Mouse (Mus musculus): ENCODE measurements around the gene Kif13a. TPM values are rescaled to one million over a fixed set of nuclear protein-coding genes. Genes with fewer than 3 reads are reported as not detected.

Kif13a gene
- polyA plus RNA-seq, 1 experiment, result 0.01 TPM

- TF ChIP-seq GATA1 (IDR thresholded peaks at IDR 0.05; ENCODE audit: low read length), result no peak
- TF ChIP-seq TAL1 (IDR thresholded peaks at IDR 0.05; ENCODE audit: low read length), result no peak
- Histone ChIP-seq H3K36me3 (ENCODE audit: control insufficient read depth) (no peaks in the 10 kb centered on the region), H3K4me1 (ENCODE audit: control insufficient read depth) (no peaks in the 10 kb centered on the region), H3K9me3 (ENCODE audit: control insufficient read depth, low read length) (peaks cover 2% of the 10 kb centered on the region; the same call in 1 of the 2 replicates), H3K27me3 (ENCODE audit: control insufficient read depth) (no peaks in the 10 kb centered on the region), H3K4me3 (replicated peaks) (no peak overlapping the region)
Measured at GRCm38 (mm10) chr13:46898837-46899236, 30.8 kb downstream of the Kif13a start.

GRCm38 (mm10) chr13:46898411-46898810, 31.3 kb downstream of the Kif13a start:
- H3K27me3 ChIP-seq (ENCODE audit: control insufficient read depth), result no peaks in the 10 kb centered on the region
- TF ChIP-seq TAL1 (IDR thresholded peaks at IDR 0.05; ENCODE audit: low read length) (no peak), GATA1 (IDR thresholded peaks at IDR 0.05; ENCODE audit: low read length) (no peak)
- H3K36me3 ChIP-seq (ENCODE audit: control insufficient read depth), result no peaks in the 10 kb centered on the region
- H3K4me1 ChIP-seq (ENCODE audit: control insufficient read depth), result no peaks in the 10 kb centered on the region
- H3K9me3 ChIP-seq (ENCODE audit: control insufficient read depth, low read length), result peaks cover 2% of the 10 kb centered on the region; the same call in 1 of the 2 replicates
- H3K4me3 ChIP-seq (replicated peaks), result no peak overlapping the region

- H3K4me3 ChIP-seq (replicated peaks), result no peak overlapping the region
- TF ChIP-seq TAL1 (IDR thresholded peaks at IDR 0.05; ENCODE audit: low read length) (no peak), GATA1 (IDR thresholded peaks at IDR 0.05; ENCODE audit: low read length) (no peak)
- H3K9me3 ChIP-seq (ENCODE audit: control insufficient read depth, low read length), result no peaks in the 10 kb centered on the region
- H3K36me3 ChIP-seq (ENCODE audit: control insufficient read depth), result no peaks in the 10 kb centered on the region
- H3K27me3 ChIP-seq (ENCODE audit: control insufficient read depth), result no peaks in the 10 kb centered on the region
- no peaks in the 10 kb centered on the region for H3K4me1 ChIP-seq (ENCODE audit: control insufficient read depth)
Measured at GRCm38 (mm10) chr13:46892380-46892779, 37.3 kb downstream of the Kif13a start.

GRCm38 (mm10) chr13:46888150-46888683, 41.5 kb downstream of the Kif13a start:
- H3K36me3 ChIP-seq (ENCODE audit: control insufficient read depth), result no peaks in the 10 kb centered on the region
- no peak overlapping the region for H3K4me3 ChIP-seq (replicated peaks)
- H3K27me3 ChIP-seq (ENCODE audit: control insufficient read depth), result no peaks in the 10 kb centered on the region
- peaks cover 2% of the 10 kb centered on the region for H3K4me1 ChIP-seq (ENCODE audit: control insufficient read depth)
- TF ChIP-seq GATA1 (IDR thresholded peaks at IDR 0.05; ENCODE audit: low read length), result no peak
- TF ChIP-seq TAL1 (IDR thresholded peaks at IDR 0.05; ENCODE audit: low read length), result no peak
- H3K9me3 ChIP-seq (ENCODE audit: control insufficient read depth, low read length), result no peaks in the 10 kb centered on the region

GRCm38 (mm10) chr13:46886497-46887261, 43.0 kb downstream of the Kif13a start:
- Histone ChIP-seq H3K4me3 (replicated peaks) (no peak overlapping the region), H3K36me3 (ENCODE audit: control insufficient read depth) (no peaks in the 10 kb centered on the region), H3K4me1 (ENCODE audit: control insufficient read depth) (peaks cover 2% of the 10 kb centered on the region), H3K9me3 (ENCODE audit: control insufficient read depth, low read length) (no peaks in the 10 kb centered on the region), H3K27me3 (ENCODE audit: control insufficient read depth) (no peaks in the 10 kb centered on the region)
- TF ChIP-seq GATA1 (IDR thresholded peaks at IDR 0.05; ENCODE audit: low read length) (no peak), TAL1 (IDR thresholded peaks at IDR 0.05; ENCODE audit: low read length) (no peak)

GRCm38 (mm10) chr13:46885759-46886060, 44.0 kb downstream of the Kif13a start:
- H3K27me3 ChIP-seq (ENCODE audit: control insufficient read depth), result no peaks in the 10 kb centered on the region
- TF ChIP-seq GATA1 (IDR thresholded peaks at IDR 0.05; ENCODE audit: low read length), result no peak
- TF ChIP-seq TAL1 (IDR thresholded peaks at IDR 0.05; ENCODE audit: low read length), result no peak
- H3K4me3 ChIP-seq (replicated peaks), result no peak overlapping the region

GRCm38 (mm10) chr13:46884898-46885758, 44.5 kb downstream of the Kif13a start:
- no peaks in the 10 kb centered on the region for H3K36me3 ChIP-seq (ENCODE audit: control insufficient read depth)
- no peaks in the 10 kb centered on the region for H3K9me3 ChIP-seq (ENCODE audit: control insufficient read depth, low read length)
- no peak overlapping the region for H3K4me3 ChIP-seq (replicated peaks)
- TF ChIP-seq GATA1 (IDR thresholded peaks at IDR 0.05; ENCODE audit: low read length), result no peak
- no peak for TF ChIP-seq TAL1 (IDR thresholded peaks at IDR 0.05; ENCODE audit: low read length)
- no peaks in the 10 kb centered on the region for H3K27me3 ChIP-seq (ENCODE audit: control insufficient read depth)
- H3K4me1 ChIP-seq (ENCODE audit: control insufficient read depth), result peaks cover 2% of the 10 kb centered on the region

More at GRCm38 (mm10) chr13:46885759-46886060, 44.0 kb downstream of the Kif13a start:
- Histone ChIP-seq H3K4me1 (ENCODE audit: control insufficient read depth) (peaks cover 2% of the 10 kb centered on the region), H3K36me3 (ENCODE audit: control insufficient read depth) (no peaks in the 10 kb centered on the region), H3K9me3 (ENCODE audit: control insufficient read depth, low read length) (no peaks in the 10 kb centered on the region)

- TF ChIP-seq TAL1 (IDR thresholded peaks at IDR 0.05; ENCODE audit: low read length) (no peak), GATA1 (IDR thresholded peaks at IDR 0.05; ENCODE audit: low read length) (no peak)
- Histone ChIP-seq H3K27me3 (ENCODE audit: control insufficient read depth) (no peaks in the 10 kb centered on the region), H3K36me3 (ENCODE audit: control insufficient read depth) (no peaks in the 10 kb centered on the region), H3K4me1 (ENCODE audit: control insufficient read depth) (peaks cover 2% of the 10 kb centered on the region), H3K4me3 (replicated peaks) (no peak overlapping the region), H3K9me3 (ENCODE audit: control insufficient read depth, low read length) (no peaks in the 10 kb centered on the region)
Measured at GRCm38 (mm10) chr13:46883976-46884375, 45.7 kb downstream of the Kif13a start.

GRCm38 (mm10) chr13:46883381-46883780, 46.3 kb downstream of the Kif13a start:
- Histone ChIP-seq H3K4me1 (ENCODE audit: control insufficient read depth) (peaks cover 2% of the 10 kb centered on the region), H3K36me3 (ENCODE audit: control insufficient read depth) (no peaks in the 10 kb centered on the region), H3K9me3 (ENCODE audit: control insufficient read depth, low read length) (no peaks in the 10 kb centered on the region), H3K4me3 (replicated peaks) (no peak overlapping the region), H3K27me3 (ENCODE audit: control insufficient read depth) (no peaks in the 10 kb centered on the region)
- TF ChIP-seq TAL1 (IDR thresholded peaks at IDR 0.05; ENCODE audit: low read length) (no peak), GATA1 (IDR thresholded peaks at IDR 0.05; ENCODE audit: low read length) (no peak)
